Mouse (Mus musculus) kidney, postnatal 36 days (tissue): Measurements from ENCODE around the gene Ppp1r1b.
"Not testable (repeated sequence)": the region's sequence is repeated elsewhere in the genome, so short reads cannot be mapped to it uniquely, and the experiment has no call there.

ENCODE experiments used
- DNase-seq, 2 experiments: peaks; one replicate each; pipeline ENCODE4 v3.0.0; 2021 to 2022; ENCODE audit warnings: mixed read lengths in 2 of 2

Gene Ppp1r1b

GRCm38 (mm10) chr11:98373244-98373643, 25.0 kb downstream of the Ppp1r1b start:
- no peak for DNase-seq

GRCm38 (mm10) chr11:98374266-98374665, 26.1 kb downstream of the Ppp1r1b start:
- DNase-seq: no peak

GRCm38 (mm10) chr11:98376756-98377155, 28.6 kb downstream of the Ppp1r1b start:
- no peak for DNase-seq

GRCm38 (mm10) chr11:98377787-98378186, 29.6 kb downstream of the Ppp1r1b start:
- no peak for DNase-seq

- no peak for DNase-seq
Measured at GRCm38 (mm10) chr11:98379379-98379778, 31.2 kb downstream of the Ppp1r1b start.

GRCm38 (mm10) chr11:98380106-98380505, 31.9 kb downstream of the Ppp1r1b start:
- DNase-seq: peak; percentile 68 to 72

GRCm38 (mm10) chr11:98381651-98382050, 33.4 kb downstream of the Ppp1r1b start:
- no peak for DNase-seq

- DNase-seq: not testable (repeated sequence)
Measured at GRCm38 (mm10) chr11:98382405-98382804, 34.2 kb downstream of the Ppp1r1b start.

GRCm38 (mm10) chr11:98383261-98384030, 35.2 kb downstream of the Ppp1r1b start, which contains the start of gene Tcap:
Gene Tcap (plus strand): TSS chr11:98383811.
- no peak for DNase-seq

- no peak for DNase-seq
Measured at GRCm38 (mm10) chr11:98384216-98384615, 36.0 kb downstream of the Ppp1r1b start.

GRCm38 (mm10) chr11:98384721-98385637, 36.8 kb downstream of the Ppp1r1b start:
- DNase-seq: no peak

- no peak for DNase-seq
Measured at GRCm38 (mm10) chr11:98385638-98386585, 37.7 kb downstream of the Ppp1r1b start, which contains the start of gene Pnmt. Gene Pnmt (plus strand): TSS chr11:98386450.

- no peak for DNase-seq
Measured at GRCm38 (mm10) chr11:98386596-98386995, 38.4 kb downstream of the Ppp1r1b start.

- no peak for DNase-seq
Measured at GRCm38 (mm10) chr11:98387056-98387577, 38.9 kb downstream of the Ppp1r1b start.

- DNase-seq: no peak
Measured at GRCm38 (mm10) chr11:98388282-98388681, 40.1 kb downstream of the Ppp1r1b start.

- peak; percentile 63 to 82 for DNase-seq
Measured at GRCm38 (mm10) chr11:98389221-98389780, 41.1 kb downstream of the Ppp1r1b start.

- DNase-seq: no peak
Measured at GRCm38 (mm10) chr11:98390141-98390540, 41.9 kb downstream of the Ppp1r1b start.

GRCm38 (mm10) chr11:98392034-98392433, 43.8 kb downstream of the Ppp1r1b start:
- DNase-seq: no peak

- no peak for DNase-seq
Measured at GRCm38 (mm10) chr11:98392645-98393044, 44.4 kb downstream of the Ppp1r1b start.

GRCm38 (mm10) chr11:98393317-98393716, 45.1 kb downstream of the Ppp1r1b start:
- peak in 1 of 2 experiments; percentile 43 for DNase-seq

GRCm38 (mm10) chr11:98394301-98394700, 46.1 kb downstream of the Ppp1r1b start:
- peak in 1 of 2 experiments; percentile 52 for DNase-seq

- DNase-seq: peak; percentile 79 to 83
Measured at GRCm38 (mm10) chr11:98395041-98395440, 46.8 kb downstream of the Ppp1r1b start.
